Mouse (Mus musculus): ENCODE measurements around the gene Olfr310.

The Olfr310 gene

GRCm38 (mm10) chr7:86277072-86277471, at the start of gene Olfr310:
Gene Olfr310 (minus strand): TSS chr7:86277172.
- DNase-seq, result no peak

GRCm38 (mm10) chr7:86325530-86325929, 48.6 kb upstream of the Olfr310 start, which contains the start of gene Olfr308:
Gene Olfr308 (minus strand): TSS chr7:86325630.
- no peak for DNase-seq

- no peak for DNase-seq
Observed at GRCm38 (mm10) chr7:86321323-86321722, 44.4 kb upstream of the Olfr310 start.

GRCm38 (mm10) chr7:86313608-86314007, 36.6 kb upstream of the Olfr310 start, which contains the start of gene Olfr309:
Gene Olfr309 (minus strand): TSS chr7:86313708.
- DNase-seq, result no peak

- no peak for DNase-seq
Observed at GRCm38 (mm10) chr7:86246208-86246607, 30.8 kb downstream of the Olfr310 start, which contains the start of gene Vmn2r76. Gene Vmn2r76 (minus strand): TSS chr7:86246308.
